Mouse (Mus musculus): ENCODE measurements around the gene Kcp.

DNA sequence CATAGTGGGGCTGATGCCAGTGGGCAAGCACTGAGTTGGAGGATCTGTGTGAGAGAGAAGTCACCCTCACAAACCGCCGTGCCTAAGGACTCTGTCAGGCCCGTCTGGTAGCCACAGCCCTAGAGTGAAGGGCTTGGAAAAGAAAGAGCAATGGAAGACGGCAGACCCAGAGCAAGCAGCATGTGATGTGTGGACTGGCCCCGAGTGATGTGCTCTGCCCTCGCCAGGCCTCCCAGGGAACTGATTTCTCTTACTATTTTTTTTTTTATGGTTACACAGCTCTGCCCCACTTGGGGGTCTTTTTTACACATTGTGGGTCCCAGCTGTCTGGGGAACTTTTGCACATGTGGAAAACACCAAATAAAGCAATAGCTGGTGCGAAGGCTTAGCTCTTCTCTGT, 46.2 kb downstream of the Kcp start:
- no peak for TF ChIP-seq CTCF (IDR thresholded peaks at IDR 0.05; ENCODE audit: control insufficient read depth, insufficient read depth, insufficient read length)
- TF ChIP-seq MAX (IDR thresholded peaks at IDR 0.05), result no peak
- no peak for TF ChIP-seq MYOD1 (IDR thresholded peaks at IDR 0.05; ENCODE audit: control insufficient read depth, insufficient read length, low read depth)
- TF ChIP-seq CEBPB (IDR thresholded peaks at IDR 0.05; ENCODE audit: low read depth), result no peak

Measured in C2C12 (cell line).